In genomic region chr2:45097969-45098368, GRCm38 (mm10) we compare ENCODE assay signal across 10 mouse cellular contexts. TPM values are rescaled to one million over a fixed set of nuclear protein-coding genes. Genes with fewer than 3 reads are reported as not detected.
DNase-seq lines count a peak whose midpoint lies in the region; ATAC-seq and TF ChIP-seq lines count a peak whose summit lies in the region.
"Had no signal": no experiment of that assay in that cellular context is flagged by ENCODE, and none has a peak within 500 bp of the region (broad histone marks: within the 10 kb centered on the region; RNA-seq: fewer than 3 reads in every experiment).

No protein-coding gene starts in this region.

- no peak overlapping the region for H3K9ac ChIP-seq in embryonic facial prominence, embryonic 13.5 days
- no peak overlapping the region; the same call in 1 of the 2 replicates for H3K9ac ChIP-seq in CH12.LX (ENCODE audit: insufficient read depth, low read depth)
- H3K9ac ChIP-seq in heart, embryonic 14.5 days (ENCODE audit: low read length) = peak overlapping the region; percentile 43

- H3K4me3 ChIP-seq in embryonic facial prominence, embryonic 13.5 days = no peak overlapping the region
- H3K4me3 ChIP-seq in embryonic facial prominence, embryonic 10.5 days = no peak overlapping the region
- H3K4me3 ChIP-seq in CH12.LX (replicated peaks in 1 of 3; ENCODE audit: low read depth in 2 of 3, low read length in 2 of 3, poor library complexity in 1 of 3) = no peak overlapping the region
- H3K4me3 ChIP-seq in heart, embryonic 14.5 days (ENCODE audit: control insufficient read depth in 1 of 2, insufficient read depth in 1 of 2, low read depth in 1 of 2, low read length in 2 of 2) = 0 out of 4 replicates have a peak overlapping the region, but pooled peaks of 1 of the 2 experiments have one; percentile 8

- 0 out of 2 replicates have a peak overlapping the region, but pooled peaks have one; percentile 2 for H3K4me2 ChIP-seq in embryonic facial prominence, embryonic 13.5 days
- H3K4me2 ChIP-seq in CH12.LX (ENCODE audit: insufficient read depth, low read depth, poor library complexity, severe bottlenecking) = peak overlapping the region; percentile 93
- H3K4me2 ChIP-seq in heart, embryonic 14.5 days (ENCODE audit: low read length) = peak overlapping the region; percentile 50

- peak; percentile 30; the same call in 1 of the 2 replicates for TF ChIP-seq POLR2A in CH12.LX (IDR thresholded peaks at IDR 0.05; ENCODE audit: low read depth, low read length)

- in situ Hi-C loops in CH12.LX (cut with MboI; ENCODE audit: low pct_ligation_motif_present, low pct_unique_long_range_greater_than_20kb, low sequenced_read_pairs) = no loop called here

- 18% methylated on average over 5 of the region's 5 CpGs for WGBS in embryonic facial prominence, embryonic 13.5 days
- WGBS in embryonic facial prominence, embryonic 10.5 days = 8% methylated on average over 5 of the region's 5 CpGs
- 0% methylated on average over 5 of the region's 5 CpGs for WGBS in heart, embryonic 14.5 days

- no peaks in the 10 kb centered on the region for H3K27me3 ChIP-seq in embryonic facial prominence, embryonic 13.5 days
- H3K27me3 ChIP-seq in embryonic facial prominence, embryonic 10.5 days (replicated peaks; ENCODE audit: low read depth, poor library complexity, severe bottlenecking) = no peaks in the 10 kb centered on the region
- no peaks in the 10 kb centered on the region for H3K27me3 ChIP-seq in CH12.LX (replicated peaks)
- H3K27me3 ChIP-seq in heart, embryonic 14.5 days (ENCODE audit: control insufficient read depth, insufficient read depth, low read length) = no peaks in the 10 kb centered on the region

- TF ChIP-seq CTCF in CH12.LX (conservative IDR thresholded peaks at IDR 0.05 in 1 of 2, IDR thresholded peaks at IDR 0.05 in 1 of 2; ENCODE audit: low read depth in 2 of 2, low read length in 2 of 2) = no peak

- no peak; the same call in 1 of the 2 replicates for TF ChIP-seq RAD21 in CH12.LX (IDR thresholded peaks at IDR 0.05; ENCODE audit: low read depth, low read length)

- no peak overlapping the region for H3K27ac ChIP-seq in embryonic facial prominence, embryonic 13.5 days
- H3K27ac ChIP-seq in embryonic facial prominence, embryonic 10.5 days (replicated peaks) = no peak overlapping the region
- 0 out of 2 replicates have a peak overlapping the region, but pooled peaks have one; percentile 0 for H3K27ac ChIP-seq in CH12.LX (ENCODE audit: insufficient read depth, low read depth)
- H3K27ac ChIP-seq in heart, embryonic 14.5 days (replicated peaks in 1 of 2; ENCODE audit: control insufficient read depth in 1 of 2, insufficient read depth in 1 of 2, low read depth in 2 of 2, low read length in 2 of 2) = peak overlapping the region in 1 of 2 experiments; percentile 48; a peak in 3 of 4 replicates
- H3K27ac ChIP-seq: macrophage had no signal

- dilution Hi-C loops in CH12.LX (cut with MboI; ENCODE audit: extremely low pct_ligation_motif_present, extremely low pct_unique_long_range_greater_than_20kb, low sequenced_read_pairs) = no loop called here

- peaks cover 44% of the 10 kb centered on the region for H3K4me1 ChIP-seq in embryonic facial prominence, embryonic 13.5 days
- H3K4me1 ChIP-seq in embryonic facial prominence, embryonic 10.5 days = peaks cover 58% of the 10 kb centered on the region
- peaks cover 12 to 85% of the 10 kb centered on the region in 2 experiments; a peak in 3 of 4 replicates for H3K4me1 ChIP-seq in CH12.LX (ENCODE audit: control insufficient read depth in 1 of 2, insufficient read depth in 2 of 2)
- peaks cover 22 to 66% of the 10 kb centered on the region in 2 experiments for H3K4me1 ChIP-seq in heart, embryonic 14.5 days (ENCODE audit: control insufficient read depth in 2 of 2, insufficient read depth in 2 of 2, low read length in 2 of 2)

- H3K9me3 ChIP-seq in embryonic facial prominence, embryonic 13.5 days = no peaks in the 10 kb centered on the region
- H3K9me3 ChIP-seq in embryonic facial prominence, embryonic 10.5 days = no peaks in the 10 kb centered on the region
- no peaks in the 10 kb centered on the region for H3K9me3 ChIP-seq in CH12.LX (replicated peaks; ENCODE audit: low read length)
- H3K9me3 ChIP-seq in heart, embryonic 14.5 days (ENCODE audit: control insufficient read depth, low read length) = no peaks in the 10 kb centered on the region

- H3K36me3 ChIP-seq in embryonic facial prominence, embryonic 13.5 days = peaks cover 23% of the 10 kb centered on the region; the same call in 1 of the 2 replicates
- peaks cover 6% of the 10 kb centered on the region for H3K36me3 ChIP-seq in embryonic facial prominence, embryonic 10.5 days (replicated peaks)
- peaks cover 23 to 34% of the 10 kb centered on the region in 2 experiments for H3K36me3 ChIP-seq in CH12.LX (replicated peaks in 1 of 2; ENCODE audit: control insufficient read depth in 1 of 2, insufficient read depth in 1 of 2, low read length in 1 of 2)
- 0 out of 2 replicates have a peak, but pooled peaks cover 8% of the 10 kb centered on the region for H3K36me3 ChIP-seq in heart, embryonic 14.5 days (ENCODE audit: control insufficient read depth, insufficient read depth, low read length)

- ATAC-seq in embryonic facial prominence, embryonic 13.5 days (ENCODE audit: insufficient number of reproducible peaks, insufficient read depth, low FRiP score, low TSS enrichment, low read depth) = no peak
- no peak for ATAC-seq in heart, embryonic 14.5 days (ENCODE audit: insufficient number of reproducible peaks, insufficient read depth, low FRiP score, low read depth)

- H3K79me2 ChIP-seq in CH12.LX (replicated peaks; ENCODE audit: control insufficient read depth, extremely low read depth, insufficient read depth, poor library complexity, severe bottlenecking) = peaks cover 88% of the 10 kb centered on the region

- DNase-seq in embryonic facial prominence, embryonic 10.5 days (ENCODE audit: low spot score) = no peak
- DNase-seq in CH12.LX (ENCODE audit: extremely low read depth) = peak; percentile 66
- peak; percentile 60 to 81 for DNase-seq in kidney, postnatal 36 days
- no peak for DNase-seq in gastrocnemius, postnatal 4 days (ENCODE audit: low spot score in 2 of 2)
- no peak for DNase-seq in testis, postnatal 10 days (ENCODE audit: low spot score)
- DNase-seq in left cerebral cortex, adult 8-10 months (ENCODE audit: low spot score in 2 of 2) = no peak
- DNase-seq: gastrocnemius, postnatal 25 days had no signal

- TF ChIP-seq EP300 in CH12.LX (IDR thresholded peaks at IDR 0.05; ENCODE audit: low read length) = peak; percentile 42; the same call in 1 of the 2 replicates

TF ChIP-seq in CH12.LX, 34 proteins besides CTCF, POLR2A, EP300 and RAD21:
- 0 out of 2 replicates have a peak, but pooled peaks have one; percentile 8 for TF ChIP-seq MAFK (IDR thresholded peaks at IDR 0.05; ENCODE audit: insufficient replicate concordance, low read length)
- peak; percentile 73; the same call in 1 of the 2 replicates for TF ChIP-seq IRF4 (IDR thresholded peaks at IDR 0.05; ENCODE audit: low read depth, low read length)
- TF ChIP-seq SMC3 (IDR thresholded peaks at IDR 0.05; ENCODE audit: low read depth, low read length) = peak; percentile 13; the same call in 1 of the 2 replicates
- peak; percentile 82 for TF ChIP-seq CHD2 (IDR thresholded peaks at IDR 0.05; ENCODE audit: low read length)
- no peak for TF ChIP-seq POLR2AphosphoS2 (IDR thresholded peaks at IDR 0.05; ENCODE audit: low read depth, low read length)
- no peak for TF ChIP-seq CHD1 (IDR thresholded peaks at IDR 0.05; ENCODE audit: low read depth, low read length)
- no peak for TF ChIP-seq NELFE (IDR thresholded peaks at IDR 0.05; ENCODE audit: low read depth, low read length)
- TF ChIP-seq TCF12 (IDR thresholded peaks at IDR 0.05; ENCODE audit: low read depth, low read length) = no peak
- TF ChIP-seq ZKSCAN1 (IDR thresholded peaks at IDR 0.05; ENCODE audit: borderline replicate concordance, low read depth, low read length) = no peak
- TF ChIP-seq ELF1 (IDR thresholded peaks at IDR 0.05; ENCODE audit: low read depth, low read length) = no peak
- 0 out of 2 replicates have a peak, but pooled peaks have one; percentile 49 for TF ChIP-seq SIN3A (IDR thresholded peaks at IDR 0.05; ENCODE audit: low read length)
- no peak for TF ChIP-seq JUN (IDR thresholded peaks at IDR 0.05; ENCODE audit: insufficient read depth, low read depth, low read length)
- TF ChIP-seq RCOR1 (conservative IDR thresholded peaks at IDR 0.05; ENCODE audit: low read depth, low read length) = no peak
- TF ChIP-seq ETS1 (conservative IDR thresholded peaks at IDR 0.05; ENCODE audit: low read depth, low read length) = 0 out of 2 replicates have a peak, but pooled peaks have one; percentile 9

RNA-seq across cellular contexts. Expression of gene Zeb2, which starts 19.2 kb away (rescaled TPM):
- polyA plus RNA-seq in embryonic facial prominence, embryonic 13.5 days (2015; fragmentation: Nextera tagmentation; extraction: Ambion mirVana) = 85.7 and 96.4 TPM in 2 replicates
- 20.9 and 27.8 TPM in 2 replicates for polyA plus RNA-seq in embryonic facial prominence, embryonic 10.5 days (2016; fragmentation: Nextera tagmentation; extraction: Ambion mirVana)
- total RNA-seq in CH12.LX (2012; rRNA removed) (20.6 and 25.8 TPM in 2 replicates), CH12.LX (2014; rRNA removed) (12.9 and 13.2 TPM in 2 replicates)
- 20.8 and 21.1 TPM in 2 replicates for polyA plus RNA-seq in CH12.LX (2012; ENCODE audit: insufficient read length, low read depth)
- polyA plus RNA-seq in heart, embryonic 14.5 days (2014; fragmentation: Nextera tagmentation; extraction: Ambion mirVana) = 22.0 and 22.2 TPM in 2 replicates
- 100 to 1,000 TPM; 146 to 156 TPM for total RNA-seq in gastrocnemius, postnatal 4 days (2021)
- total RNA-seq in left cerebral cortex, adult 8-10 months (2022) = 100 to 1,000 TPM; 162 to 184 (median 166) TPM

Comparison
In these comparisons a context has a peak if more than half of its experiments do, and no peak if none do; other contexts are left out.
1. H3K4me2 ChIP-seq: peak in every context shown above with its lines; median percentile 93 in CH12.LX; 50 in heart, embryonic 14.5 days; 2 in embryonic facial prominence, embryonic 13.5 days.
2. DNase-seq: peak in CH12.LX (single experiment) and kidney, postnatal 36 days (2 of 2); none in embryonic facial prominence, embryonic 10.5 days (single experiment), gastrocnemius, postnatal 4 days (0 of 2), testis, postnatal 10 days (single experiment) and left cerebral cortex, adult 8-10 months (0 of 2).